Mouse (Mus musculus): ENCODE results near the gene Eml6. TPM values are rescaled to one million over a fixed set of nuclear protein-coding genes. Genes with fewer than 3 reads are reported as not detected.
"Not testable (repeated sequence)": the region's sequence is repeated elsewhere in the genome, so short reads cannot be mapped to it uniquely, and the experiment has no call there.

Gene Eml6
- total and polyA plus RNA-seq, 2 experiments: 0.12 to 2.5 TPM

DNA sequence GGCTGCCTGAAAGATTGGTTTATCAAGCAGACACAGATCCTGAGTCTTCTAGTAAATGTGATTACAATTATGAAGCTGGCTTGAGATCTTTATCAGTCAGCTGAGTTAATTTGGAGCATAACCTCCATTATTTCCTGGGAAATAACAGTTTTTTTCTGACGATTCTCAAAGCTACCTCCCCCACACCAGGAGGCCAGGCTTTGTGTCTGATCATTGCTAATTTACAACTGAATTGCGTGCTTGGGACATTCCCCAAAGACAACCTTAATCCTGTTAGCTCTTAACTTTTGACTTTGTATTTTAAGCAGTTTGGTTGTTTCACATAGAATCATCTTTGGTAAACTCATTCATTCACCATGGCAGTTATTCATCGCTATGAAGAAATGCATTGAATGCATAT is 148.6 kb downstream of the Eml6 start:
- TF ChIP-seq CTCF (IDR thresholded peaks at IDR 0.05; ENCODE audit: low read depth, low read length) (no peak), POLR2A (IDR thresholded peaks at IDR 0.05; ENCODE audit: extremely low read depth, insufficient read depth, low read length) (no peak)
- no peaks in the 10 kb centered on the region for H3K27me3 ChIP-seq (ENCODE audit: control insufficient read depth, insufficient read depth, low read length)
- no peak overlapping the region for H3K9ac ChIP-seq (ENCODE audit: low read depth, low read length)
- no peaks in the 10 kb centered on the region for H3K4me1 ChIP-seq (ENCODE audit: control insufficient read depth, insufficient read depth, low read length)
- no peak overlapping the region for H3K27ac ChIP-seq (replicated peaks; ENCODE audit: insufficient read depth, low read depth, low read length)
- H3K36me3 ChIP-seq (ENCODE audit: control insufficient read depth, insufficient read depth, low read length): no peaks in the 10 kb centered on the region
- no peak for DNase-seq (ENCODE audit: extremely low read depth, low read depth, low spot score)
- no peak overlapping the region for H3K4me3 ChIP-seq (ENCODE audit: insufficient read depth, low read depth, low read length)
- WGBS: 84% methylated on average over 3 of the region's 3 CpGs
- H3K79me2 ChIP-seq (ENCODE audit: control insufficient read depth, insufficient read depth, low read length): no peaks in the 10 kb centered on the region

DNA sequence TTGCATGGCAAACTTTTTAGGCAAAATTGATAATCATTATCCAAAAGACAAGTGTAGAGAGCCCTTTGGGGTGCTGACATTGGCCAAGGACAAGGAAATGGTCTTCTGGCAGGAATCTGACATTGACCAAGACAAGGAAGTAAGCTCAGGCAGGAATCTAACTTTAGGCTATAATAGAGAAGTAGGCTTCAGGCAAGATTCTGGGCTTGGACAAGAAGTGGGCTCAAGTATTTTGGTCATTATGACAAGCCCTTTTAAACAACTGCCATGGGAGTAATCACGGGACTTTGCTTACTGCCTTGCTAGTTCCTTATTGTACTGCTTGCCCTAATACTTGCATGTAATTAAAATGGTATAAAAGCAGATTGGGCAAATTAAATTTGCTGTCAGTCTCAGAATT is 151.1 kb downstream of the Eml6 start:
- not testable (repeated sequence) for H3K27me3 ChIP-seq (ENCODE audit: control insufficient read depth, insufficient read depth, low read length); H3K27ac ChIP-seq (replicated peaks; ENCODE audit: insufficient read depth, low read depth, low read length); H3K36me3 ChIP-seq (ENCODE audit: control insufficient read depth, insufficient read depth, low read length); H3K9ac ChIP-seq (ENCODE audit: low read depth, low read length); H3K79me2 ChIP-seq (ENCODE audit: control insufficient read depth, insufficient read depth, low read length); H3K4me3 ChIP-seq (ENCODE audit: insufficient read depth, low read depth, low read length); H3K4me1 ChIP-seq (ENCODE audit: control insufficient read depth, insufficient read depth, low read length)
- WGBS: 86% methylated on average over 1 of the region's 1 CpGs
- DNase-seq (ENCODE audit: extremely low read depth, low read depth, low spot score): peak; percentile 10

DNA sequence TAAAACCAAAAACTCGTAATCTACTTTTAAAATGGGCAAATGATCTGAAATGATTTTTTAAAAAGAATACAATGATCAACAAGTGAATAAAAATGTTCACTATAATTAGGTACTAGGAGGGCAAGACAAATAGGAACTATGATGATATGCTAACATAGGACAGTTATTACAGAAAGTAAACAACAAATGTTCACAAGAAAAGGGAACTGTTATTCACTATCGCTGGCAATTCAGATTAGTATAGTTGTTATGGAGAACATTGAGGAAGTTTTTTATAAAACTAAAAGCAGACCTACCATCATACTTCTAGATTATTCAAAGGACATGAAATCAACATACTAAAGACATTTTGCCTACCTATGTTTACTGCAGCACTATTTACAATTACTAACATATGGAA is 155.7 kb downstream of the Eml6 start:
- DNase-seq (ENCODE audit: extremely low read depth, low read depth, low spot score): peak; percentile 15
- TF ChIP-seq POLR2A (IDR thresholded peaks at IDR 0.05; ENCODE audit: extremely low read depth, insufficient read depth, low read length) (no peak), CTCF (IDR thresholded peaks at IDR 0.05; ENCODE audit: low read depth, low read length) (no peak)
- Histone ChIP-seq H3K79me2 (ENCODE audit: control insufficient read depth, insufficient read depth, low read length) (no peaks in the 10 kb centered on the region), H3K4me1 (ENCODE audit: control insufficient read depth, insufficient read depth, low read length) (no peaks in the 10 kb centered on the region), H3K9ac (ENCODE audit: low read depth, low read length) (no peak overlapping the region), H3K4me3 (ENCODE audit: insufficient read depth, low read depth, low read length) (no peak overlapping the region), H3K27ac (replicated peaks; ENCODE audit: insufficient read depth, low read depth, low read length) (no peak overlapping the region), H3K36me3 (ENCODE audit: control insufficient read depth, insufficient read depth, low read length) (no peaks in the 10 kb centered on the region), H3K27me3 (ENCODE audit: control insufficient read depth, insufficient read depth, low read length) (no peaks in the 10 kb centered on the region)
- WGBS: 87% methylated on average over 2 of the region's 2 CpGs

DNA sequence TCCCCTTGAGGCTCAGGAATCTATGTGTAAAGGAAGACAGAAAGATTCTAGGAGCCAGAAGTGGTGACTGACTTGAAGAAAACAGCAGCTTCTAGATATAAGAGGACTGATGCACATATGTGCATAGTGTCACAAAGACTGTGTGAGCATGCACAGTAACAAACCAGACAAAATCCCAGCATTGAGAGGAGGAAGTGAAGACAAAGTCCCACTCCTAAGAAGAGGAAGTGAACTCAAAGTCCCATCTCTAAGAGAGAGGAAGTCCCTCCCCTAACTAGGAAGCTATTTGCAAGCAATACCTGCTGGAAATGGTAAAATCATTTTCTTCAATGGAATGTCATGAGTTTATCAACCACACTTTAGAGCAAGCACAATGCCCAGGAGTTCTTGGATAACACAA is 161.6 kb downstream of the Eml6 start:
- H3K27ac ChIP-seq (replicated peaks; ENCODE audit: insufficient read depth, low read depth, low read length): no peak overlapping the region
- peaks cover 2% of the 10 kb centered on the region; the same call in 1 of the 2 replicates for H3K4me1 ChIP-seq (ENCODE audit: control insufficient read depth, insufficient read depth, low read length)
- H3K9ac ChIP-seq (ENCODE audit: low read depth, low read length): no peak overlapping the region
- H3K79me2 ChIP-seq (ENCODE audit: control insufficient read depth, insufficient read depth, low read length): no peaks in the 10 kb centered on the region
- H3K27me3 ChIP-seq (ENCODE audit: control insufficient read depth, insufficient read depth, low read length): no peaks in the 10 kb centered on the region
- TF ChIP-seq POLR2A (IDR thresholded peaks at IDR 0.05; ENCODE audit: extremely low read depth, insufficient read depth, low read length) (no peak), CTCF (IDR thresholded peaks at IDR 0.05; ENCODE audit: low read depth, low read length) (no peak)
- no peaks in the 10 kb centered on the region for H3K36me3 ChIP-seq (ENCODE audit: control insufficient read depth, insufficient read depth, low read length)
- DNase-seq (ENCODE audit: extremely low read depth, low read depth, low spot score): peak; percentile 14
- no peak overlapping the region for H3K4me3 ChIP-seq (ENCODE audit: insufficient read depth, low read depth, low read length)

DNA sequence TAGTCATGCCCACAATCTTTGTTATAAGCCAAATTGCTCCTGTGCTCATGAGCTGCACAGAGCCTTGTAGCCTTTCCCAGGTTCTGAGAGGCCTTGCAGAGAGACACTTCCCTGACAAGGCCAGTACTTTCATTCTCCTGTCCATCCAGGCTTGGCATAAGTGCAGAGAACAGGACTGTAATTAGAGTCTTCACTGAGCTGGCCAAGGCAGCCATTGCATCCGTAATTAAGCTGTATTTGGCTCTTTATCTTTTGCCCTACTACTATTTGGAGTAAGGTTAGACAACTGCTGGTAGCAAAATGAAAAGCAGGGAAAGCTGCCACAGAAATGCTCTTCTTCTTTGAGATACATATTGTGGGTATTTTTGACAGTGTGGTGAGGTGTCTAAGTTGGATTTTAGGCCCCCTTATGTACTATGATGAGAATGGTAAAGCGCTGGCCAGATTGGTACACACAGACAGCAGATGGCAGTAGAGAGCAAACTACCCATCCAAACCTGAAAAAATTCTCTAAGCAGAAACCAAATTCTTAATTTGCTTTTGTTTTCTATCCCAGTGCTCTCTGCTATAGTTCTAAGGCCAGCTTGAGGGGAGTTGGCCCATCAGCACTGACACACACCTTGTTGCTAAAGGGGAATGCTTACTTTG is 164.0 kb downstream of the Eml6 start:
- no peaks in the 10 kb centered on the region for H3K27me3 ChIP-seq (ENCODE audit: control insufficient read depth, insufficient read depth, low read length)
- peak; percentile 17 for DNase-seq (ENCODE audit: extremely low read depth, low read depth, low spot score)
- H3K4me3 ChIP-seq (ENCODE audit: insufficient read depth, low read depth, low read length): no peak overlapping the region
- no peak overlapping the region for H3K9ac ChIP-seq (ENCODE audit: low read depth, low read length)
- 53% methylated on average over 2 of the region's 2 CpGs for WGBS
- no peaks in the 10 kb centered on the region for H3K79me2 ChIP-seq (ENCODE audit: control insufficient read depth, insufficient read depth, low read length)
- no peaks in the 10 kb centered on the region for H3K36me3 ChIP-seq (ENCODE audit: control insufficient read depth, insufficient read depth, low read length)
- H3K4me1 ChIP-seq (ENCODE audit: control insufficient read depth, insufficient read depth, low read length): peaks cover 2% of the 10 kb centered on the region; the same call in 1 of the 2 replicates
- peak; percentile 38 for TF ChIP-seq CTCF (IDR thresholded peaks at IDR 0.05; ENCODE audit: low read depth, low read length)
- no peak for TF ChIP-seq POLR2A (IDR thresholded peaks at IDR 0.05; ENCODE audit: extremely low read depth, insufficient read depth, low read length)
- H3K27ac ChIP-seq (replicated peaks; ENCODE audit: insufficient read depth, low read depth, low read length): no peak overlapping the region

DNA sequence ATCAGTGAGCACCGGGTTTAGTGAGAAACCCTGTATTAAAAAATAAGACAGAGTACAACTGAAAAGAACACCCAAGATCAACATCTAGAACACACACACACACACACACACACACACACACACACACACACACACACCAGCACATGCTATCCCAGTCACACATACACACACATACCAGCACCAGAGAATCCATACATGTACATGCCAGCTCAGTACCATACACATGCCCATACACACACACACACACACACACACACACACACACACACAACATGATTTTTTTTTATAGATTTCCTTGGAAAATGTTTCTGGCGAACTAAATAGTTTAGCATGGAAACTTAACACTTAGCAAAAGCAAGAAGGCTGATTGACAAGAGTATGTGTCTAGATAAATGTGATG is 164.8 kb downstream of the Eml6 start:
- 87% methylated on average over 2 of the region's 2 CpGs for WGBS
- no peak for DNase-seq (ENCODE audit: extremely low read depth, low read depth, low spot score)
- TF ChIP-seq CTCF (IDR thresholded peaks at IDR 0.05; ENCODE audit: low read depth, low read length) (no peak), POLR2A (IDR thresholded peaks at IDR 0.05; ENCODE audit: extremely low read depth, insufficient read depth, low read length) (no peak)
- Histone ChIP-seq H3K27me3 (ENCODE audit: control insufficient read depth, insufficient read depth, low read length) (no peaks in the 10 kb centered on the region), H3K4me1 (ENCODE audit: control insufficient read depth, insufficient read depth, low read length) (peaks cover 2% of the 10 kb centered on the region; the same call in 1 of the 2 replicates), H3K4me3 (ENCODE audit: insufficient read depth, low read depth, low read length) (no peak overlapping the region), H3K36me3 (ENCODE audit: control insufficient read depth, insufficient read depth, low read length) (no peaks in the 10 kb centered on the region), H3K79me2 (ENCODE audit: control insufficient read depth, insufficient read depth, low read length) (no peaks in the 10 kb centered on the region), H3K9ac (ENCODE audit: low read depth, low read length) (no peak overlapping the region), H3K27ac (replicated peaks; ENCODE audit: insufficient read depth, low read depth, low read length) (no peak overlapping the region)
